Mouse (Mus musculus) c-Kit-positive CD71-positive TER-119-positive erythroid progenitor cells, embryonic 14.5 days (primary cell): ENCODE results near the gene Zbtb40.

Source experiments
- DNase-seq: peaks from one replicate; pipeline ENCODE4 v3.0.0-alpha.2; 2013; ENCODE audit warnings: low spot score

Zbtb40 gene

DNA sequence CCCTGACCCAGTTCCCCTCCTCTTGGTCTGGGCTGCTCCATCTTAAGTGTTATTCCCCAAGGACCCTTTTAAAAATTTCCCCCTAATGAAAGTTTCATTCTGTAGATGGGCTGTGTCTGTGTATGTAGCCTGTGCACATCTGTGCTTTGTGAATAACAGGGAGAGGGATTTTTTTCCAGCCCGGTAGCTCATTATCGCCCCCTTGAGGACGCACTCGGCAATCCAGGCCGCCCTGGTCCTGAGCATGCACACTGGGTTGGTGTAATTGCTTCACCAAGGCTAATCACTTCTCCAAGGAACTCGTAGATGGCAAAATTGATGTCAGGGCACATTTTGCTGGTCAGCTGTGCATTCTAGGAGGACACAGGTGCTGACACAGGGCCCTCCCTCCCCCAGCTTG is 77.7 kb downstream of the Zbtb40 start:
- peak; percentile 48 for DNase-seq

DNA sequence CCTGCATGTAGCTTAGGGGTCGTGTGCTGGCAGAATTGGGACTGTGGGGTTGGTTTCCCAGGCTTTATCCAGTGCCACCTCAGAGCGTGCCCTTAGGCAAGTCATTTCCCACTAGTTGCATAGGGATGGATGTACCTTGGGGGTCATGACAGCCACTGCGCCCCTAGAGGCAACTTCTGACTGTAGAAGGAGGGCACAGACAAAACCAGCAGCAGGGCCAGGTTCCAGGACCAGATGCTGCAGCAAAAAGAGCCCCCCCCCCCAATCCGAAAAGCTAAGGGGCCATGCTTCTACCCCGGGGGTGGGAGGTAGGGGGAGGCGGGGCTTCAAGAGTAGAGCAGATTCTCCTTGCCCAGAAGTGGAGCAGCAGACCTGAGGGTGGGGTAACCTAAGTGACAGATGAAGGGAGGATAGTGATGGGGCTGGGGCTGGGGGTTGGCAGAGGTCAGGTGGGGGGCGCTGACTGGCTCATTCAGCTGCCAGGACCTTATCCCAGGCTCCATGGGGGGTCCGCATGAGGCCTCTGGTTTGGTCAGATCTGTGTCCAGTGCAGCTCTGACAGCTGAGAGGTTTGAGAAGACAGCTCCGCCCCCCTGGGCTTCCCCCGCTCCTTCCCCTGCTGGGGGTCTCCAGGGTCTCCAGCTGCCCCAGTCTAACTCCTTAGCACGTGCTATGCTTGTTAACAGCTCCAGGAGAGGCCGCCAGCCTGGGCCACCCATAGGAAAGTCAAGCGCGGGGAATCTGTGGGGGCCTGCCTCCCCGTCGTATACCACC is 78.9 kb downstream of the Zbtb40 start:
- no peak for DNase-seq

- no peak for DNase-seq
Measured at GRCm38 (mm10) chr4:136969096-136969495, 79.5 kb downstream of the Zbtb40 start.

GRCm38 (mm10) chr4:136967511-136967910 is 81.1 kb downstream of the Zbtb40 start:
- DNase-seq: no peak

DNA sequence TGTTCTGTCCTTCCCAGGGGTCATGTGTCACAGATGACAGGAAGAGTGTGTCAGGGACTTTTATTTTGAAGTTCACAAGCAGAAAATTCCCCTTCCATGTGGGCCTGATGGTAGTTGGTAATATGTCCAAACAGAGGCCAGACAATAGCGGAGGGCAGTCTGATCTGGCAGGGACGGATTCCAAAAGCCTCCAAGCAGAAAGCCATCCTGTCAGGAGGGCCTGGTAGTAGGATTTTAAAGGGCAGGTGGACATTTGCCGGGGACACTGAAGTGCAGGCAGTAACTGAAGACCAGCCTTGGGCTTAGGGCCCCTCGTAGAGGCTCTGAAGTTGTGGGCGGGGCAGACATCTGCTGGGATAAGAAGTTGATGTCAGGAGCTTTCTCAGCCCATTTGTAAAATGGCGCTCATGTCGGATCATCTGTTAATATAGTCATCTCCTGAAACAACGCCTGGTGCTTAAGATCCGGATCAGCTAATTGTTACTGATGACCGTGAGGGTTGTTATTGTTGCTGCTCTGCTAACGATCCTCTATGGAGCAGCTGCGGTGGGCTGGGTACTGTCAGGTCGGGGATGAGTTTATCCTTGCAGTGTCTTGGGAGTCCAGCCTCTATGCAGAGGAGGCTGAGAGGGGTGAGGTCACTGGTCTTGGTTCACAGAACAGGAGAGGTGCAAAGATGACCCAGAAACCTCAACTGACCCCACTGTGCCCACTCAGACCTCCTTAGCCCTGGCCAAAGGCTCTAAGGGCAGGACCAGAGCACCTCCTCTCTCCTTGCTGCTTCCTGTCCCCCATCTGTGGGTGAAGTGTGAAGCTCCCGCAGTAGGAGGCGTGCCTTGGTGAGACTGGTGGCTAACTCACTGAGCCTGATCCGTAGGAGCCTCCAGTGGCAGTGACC is 81.9 kb downstream of the Zbtb40 start:
- no peak for DNase-seq

- no peak for DNase-seq
Measured at GRCm38 (mm10) chr4:136964990-136965421, 83.6 kb downstream of the Zbtb40 start.

GRCm38 (mm10) chr4:136962447-136962846 is 86.2 kb downstream of the Zbtb40 start:
- no peak for DNase-seq

DNA sequence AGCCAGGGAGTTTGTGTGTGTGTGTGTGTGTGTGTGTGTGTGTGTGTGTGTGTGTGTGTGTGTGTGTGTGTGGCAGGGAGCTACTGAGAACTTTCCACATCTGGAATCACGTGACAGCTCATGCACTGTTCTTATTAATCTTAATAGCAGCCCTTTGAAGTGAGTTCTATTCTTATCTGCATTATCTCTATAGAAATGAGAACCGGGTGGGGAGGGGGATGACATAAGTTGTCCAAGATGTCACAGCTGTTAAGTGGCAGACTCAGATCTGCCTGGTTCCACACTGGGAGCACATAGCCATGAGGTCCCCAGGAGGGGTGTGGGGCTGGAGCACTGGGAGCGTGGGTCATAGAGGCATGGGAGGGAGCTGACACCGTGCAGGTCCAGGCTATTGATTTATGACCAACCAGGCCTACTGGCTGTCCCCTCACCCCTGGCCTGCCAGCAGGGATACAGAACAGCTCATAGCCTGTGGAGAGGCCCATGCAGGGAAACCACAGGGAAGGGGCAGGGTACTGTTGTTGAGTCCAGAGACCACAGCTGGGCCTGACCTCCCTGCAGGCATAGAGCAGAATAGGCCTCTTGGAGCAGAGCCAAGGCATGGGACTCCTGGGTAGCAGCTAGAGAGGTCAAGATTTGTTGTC is 86.8 kb downstream of the Zbtb40 start:
- DNase-seq: no peak

DNA sequence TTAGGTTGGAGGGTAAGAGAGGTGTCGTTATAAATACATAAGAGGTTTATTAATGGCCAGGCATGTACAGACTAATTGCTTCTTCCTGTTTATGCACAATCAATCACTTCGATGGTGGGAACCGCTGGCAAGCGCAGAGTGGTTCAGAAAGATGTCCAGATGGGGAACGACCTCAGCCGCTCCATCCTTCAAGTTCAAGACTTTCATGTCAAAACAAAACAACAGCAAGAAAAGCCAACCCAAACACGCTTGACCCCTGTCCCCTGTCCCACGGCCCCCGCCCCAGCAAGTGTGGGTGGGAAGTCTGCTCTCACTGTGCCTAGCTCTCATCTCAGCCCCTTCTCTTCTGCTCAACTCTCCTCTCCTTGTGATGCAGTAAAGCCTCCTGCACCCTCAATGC is 88.0 kb downstream of the Zbtb40 start:
- no peak for DNase-seq

DNA sequence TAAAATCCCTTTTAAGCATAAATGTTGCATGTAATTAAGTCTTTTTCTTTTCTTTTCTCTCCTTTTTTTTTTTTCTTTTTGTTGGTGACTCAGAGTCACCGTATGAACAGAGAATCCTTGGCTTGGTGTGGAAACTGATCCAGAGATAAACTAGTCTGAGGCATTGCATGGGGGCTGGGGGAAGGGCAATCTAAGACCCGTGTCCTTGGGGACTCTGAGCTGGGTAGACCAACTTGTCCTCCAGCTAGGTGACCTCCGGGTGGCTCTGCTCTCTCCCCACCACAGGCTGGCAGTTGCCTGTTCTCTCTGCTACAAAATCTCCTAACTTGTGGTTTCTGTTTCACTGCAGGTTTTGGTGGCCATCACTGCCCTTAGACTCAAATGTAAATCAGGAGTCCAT is 88.5 kb downstream of the Zbtb40 start:
- no peak for DNase-seq

- no peak for DNase-seq
Measured at GRCm38 (mm10) chr4:136956751-136957446, 91.7 kb downstream of the Zbtb40 start, which contains the start of gene Epha8. Epha8 (minus strand) TSS chr4:136956816.

GRCm38 (mm10) chr4:136954562-136954961 is 94.0 kb downstream of the Zbtb40 start:
- DNase-seq: no peak

DNA sequence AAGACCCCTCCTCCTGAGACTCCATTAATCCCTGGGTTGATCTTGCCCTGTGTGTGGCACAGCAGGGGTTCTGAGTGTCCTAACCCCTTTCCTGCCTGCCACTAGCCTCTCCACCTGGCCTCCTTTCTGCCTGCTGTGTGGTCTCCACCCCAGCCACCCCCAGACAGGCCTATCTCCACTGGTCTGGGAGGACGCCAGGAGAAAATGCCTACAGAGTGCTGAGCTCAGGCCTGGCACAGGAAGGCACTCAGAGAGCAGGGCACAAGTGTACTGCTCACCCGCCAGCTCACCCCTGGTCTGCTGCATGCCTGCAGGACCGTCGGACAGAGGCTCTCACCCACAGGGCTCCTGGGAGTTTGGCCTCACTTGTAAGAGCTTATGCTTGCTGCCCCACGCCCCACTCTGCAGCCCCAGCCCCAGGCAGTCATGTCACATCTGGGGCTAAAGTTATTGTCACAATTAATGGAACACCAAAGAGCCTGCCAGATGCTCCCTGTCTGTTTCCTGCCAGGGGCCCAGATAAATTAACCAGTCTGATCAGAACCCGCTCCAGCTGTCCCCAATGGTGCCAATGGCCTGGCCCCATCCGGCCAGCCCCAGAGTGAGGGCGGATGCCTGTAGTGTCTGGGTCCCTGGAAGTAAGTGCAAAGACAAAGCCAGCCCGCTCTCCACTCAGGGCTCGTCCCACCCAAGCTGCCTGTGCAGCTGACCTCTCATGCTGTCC is 99.2 kb downstream of the Zbtb40 start:
- DNase-seq: no peak

DNA sequence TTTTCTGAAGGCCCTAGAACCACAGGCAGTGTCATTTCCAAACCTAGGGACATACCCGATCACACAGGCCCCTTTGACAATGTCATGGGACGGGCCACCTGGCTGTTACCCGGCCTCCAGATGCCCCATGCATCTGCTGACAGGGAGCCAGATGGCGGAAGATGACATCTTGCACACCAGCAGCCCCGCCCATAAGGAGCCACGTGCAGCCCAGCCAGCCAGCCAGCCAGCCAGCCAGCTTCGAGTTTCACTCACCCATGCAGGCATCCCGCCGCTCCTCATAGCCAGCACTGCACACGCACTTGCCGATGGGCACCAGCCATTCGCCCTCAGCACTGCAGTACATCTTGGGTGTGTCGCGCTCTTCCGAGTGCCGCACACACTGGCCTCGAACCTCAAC is 103.2 kb downstream of the Zbtb40 start:
- DNase-seq: no peak

GRCm38 (mm10) chr4:136944558-136945350 is 103.8 kb downstream of the Zbtb40 start:
- DNase-seq: no peak

DNA sequence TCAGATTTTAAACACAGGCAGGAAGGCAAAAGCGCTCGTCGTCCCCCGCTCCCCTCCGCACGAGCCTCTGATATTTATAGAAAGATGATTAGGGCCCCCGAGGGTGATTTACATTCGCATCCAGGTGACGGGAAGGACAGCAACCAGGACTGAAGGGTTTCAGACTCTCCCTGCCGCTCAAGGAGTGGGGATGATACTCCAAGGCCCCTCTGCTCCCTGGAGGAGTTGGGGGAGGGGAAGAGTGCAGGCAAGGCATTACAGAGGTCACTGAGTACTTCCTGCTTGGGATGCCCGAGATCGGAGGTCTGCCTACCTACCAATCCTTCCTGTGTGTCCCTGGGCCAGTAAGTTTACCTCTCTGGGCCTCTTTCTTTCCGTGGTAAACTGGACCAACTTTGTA is 105.4 kb downstream of the Zbtb40 start:
- DNase-seq: no peak

DNA sequence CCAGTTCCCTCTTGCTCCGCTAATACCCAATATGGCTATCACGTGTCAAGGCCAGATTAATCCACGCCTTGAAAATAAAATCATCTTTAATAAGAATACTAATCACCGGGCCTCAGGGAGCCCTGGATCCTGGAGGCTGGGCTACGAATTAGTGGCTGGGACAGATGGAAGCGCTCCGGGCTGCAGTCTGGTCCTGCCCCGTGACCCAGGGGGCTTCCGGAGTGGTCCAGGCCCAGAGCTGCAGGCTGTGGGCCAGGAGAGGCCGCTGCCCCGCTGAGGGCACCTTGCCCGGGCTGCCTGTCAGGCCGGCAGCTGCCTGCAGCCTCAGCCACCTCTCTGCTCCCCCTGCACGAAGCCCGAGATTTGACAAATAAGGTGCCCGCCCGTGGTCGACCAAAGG is 105.8 kb downstream of the Zbtb40 start:
- DNase-seq: no peak

- no peak for DNase-seq
Measured at GRCm38 (mm10) chr4:136937935-136938334, 110.7 kb downstream of the Zbtb40 start.

DNA sequence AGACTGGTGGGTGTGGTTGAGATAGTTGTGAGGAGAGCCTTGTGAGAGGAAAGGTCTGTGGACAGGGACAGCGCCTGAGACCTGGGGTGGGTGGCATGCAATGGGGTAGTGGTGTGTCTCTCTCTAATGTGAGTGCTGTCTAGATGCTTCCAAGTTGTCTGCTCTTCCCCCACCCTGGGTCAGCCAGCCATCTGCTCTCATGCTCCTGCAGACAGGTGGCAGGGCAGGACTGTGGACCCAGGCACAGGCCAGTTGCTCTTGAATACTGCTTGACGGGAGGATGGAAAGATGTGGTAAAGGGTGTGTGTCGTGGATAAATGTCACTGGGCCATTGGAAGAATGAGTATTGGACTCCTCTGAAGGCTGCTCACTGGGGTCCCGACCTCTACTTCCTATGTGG is 111.3 kb downstream of the Zbtb40 start:
- no peak for DNase-seq
